Mouse (Mus musculus) CH12.LX (cell line): ENCODE data around the gene T. TPM values are rescaled to one million over a fixed set of nuclear protein-coding genes. Genes with fewer than 3 reads are reported as not detected.
"Not testable (repeated sequence)": the region's sequence is repeated elsewhere in the genome, so short reads cannot be mapped to it uniquely, and the experiment has no call there.

ENCODE experiments used
- DNase-seq: peaks from one replicate; pipeline ENCODE4 v3.0.0-alpha.2; 2013; ENCODE audit errors: extremely low read depth
- H3K27ac ChIP-seq: 2 replicates; pipeline ENCODE4 v1.5.1; 2012; ENCODE audit warnings: low read depth, mild to moderate bottlenecking, control low read depth, moderate library complexity; ENCODE audit not compliant: insufficient read depth
- H3K27me3 ChIP-seq: replicated peaks from 2 replicates; pipeline ENCODE3; 2012; ENCODE audit warnings: inconsistent platforms
- H3K36me3 ChIP-seq, 2 experiments: replicated peaks in 1 of 2; 2 replicates each; pipeline versions ENCODE3 to v1.6.1; 2012; ENCODE audit warnings: inconsistent platforms in 1 of 2, low read length in 1 of 2, mild to moderate bottlenecking in 1 of 2, mixed read lengths in 1 of 2, moderate library complexity in 1 of 2; ENCODE audit not compliant: control insufficient read depth in 1 of 2, insufficient read depth in 1 of 2
- H3K4me1 ChIP-seq, 2 experiments: 2 replicates each; pipeline ENCODE4 v1.6.1; 2012; ENCODE audit warnings: inconsistent platforms in 1 of 2, moderate library complexity in 1 of 2; ENCODE audit not compliant: insufficient read depth in 2 of 2, control insufficient read depth in 1 of 2
- H3K4me2 ChIP-seq: 2 replicates; pipeline ENCODE4 v1.6.1; 2012; ENCODE audit warnings: low read depth, mild to moderate bottlenecking, control low read depth; ENCODE audit not compliant: poor library complexity, insufficient read depth, severe bottlenecking
- H3K4me3 ChIP-seq, 3 experiments: fragments of 150-350 bp in 1 of 3; sonication (generic) in 1 of 3; replicated peaks in 1 of 3; 2 replicates each; pipeline versions ENCODE3 to v1.5.1; 2011 to 2012; ENCODE audit warnings: low read depth in 2 of 3, low read length in 2 of 3, mild to moderate bottlenecking in 2 of 3, moderate library complexity in 2 of 3, control low read depth in 1 of 3, improper control_type of control experiment in 1 of 3, inconsistent platforms in 1 of 3, mixed read lengths in 1 of 3; ENCODE audit not compliant: poor library complexity in 1 of 3
- H3K79me2 ChIP-seq: replicated peaks from 2 replicates; pipeline ENCODE4 v1.6.1; 2012; ENCODE audit warnings: mild to moderate bottlenecking, moderate library complexity; ENCODE audit not compliant: control insufficient read depth, poor library complexity, insufficient read depth, severe bottlenecking; ENCODE audit errors: extremely low read depth
- H3K9ac ChIP-seq: 2 replicates; pipeline ENCODE4 v1.6.1; 2012; ENCODE audit warnings: low read depth, mild to moderate bottlenecking, control low read depth, moderate library complexity; ENCODE audit not compliant: insufficient read depth
- H3K9me3 ChIP-seq: replicated peaks from 2 replicates; pipeline ENCODE3; 2012; ENCODE audit warnings: low read length, inconsistent platforms, mixed read lengths
- BHLHE40 ChIP-seq: IDR thresholded peaks from 2 replicates; pipeline ENCODE4 v1.6.1; 2011; ENCODE audit warnings: mild to moderate bottlenecking, low read depth, low read length, improper control_type of control experiment
- CHD1 ChIP-seq: IDR thresholded peaks from 2 replicates; pipeline ENCODE4 v1.6.1; 2012; ENCODE audit warnings: low read depth, low read length, improper control_type of control experiment, inconsistent platforms
- CHD2 ChIP-seq: IDR thresholded peaks from 2 replicates; pipeline ENCODE4 v1.6.1; 2011; ENCODE audit warnings: low read length, improper control_type of control experiment
- CTCF ChIP-seq, 2 experiments: IDR thresholded peaks in 1 of 2; conservative IDR thresholded peaks in 1 of 2; 2 replicates each; pipeline ENCODE4 v1.5.1; 2011 to 2012; ENCODE audit warnings: low read depth in 2 of 2, low read length in 2 of 2, improper control_type of control experiment in 1 of 2, inconsistent platforms in 1 of 2, mild to moderate bottlenecking in 1 of 2, moderate library complexity in 1 of 2
- ELF1 ChIP-seq: IDR thresholded peaks from 2 replicates; pipeline ENCODE4 v1.6.1; 2014; ENCODE audit warnings: low read depth, mild to moderate bottlenecking, inconsistent platforms, low read length, improper control_type of control experiment
- EP300 ChIP-seq: IDR thresholded peaks from 2 replicates; pipeline ENCODE4 v1.6.1; 2011; ENCODE audit warnings: low read length, improper control_type of control experiment
- HCFC1 ChIP-seq: IDR thresholded peaks from 2 replicates; pipeline ENCODE4 v1.6.1; 2012; ENCODE audit warnings: low read depth, mild to moderate bottlenecking, inconsistent platforms, low read length, improper control_type of control experiment
- IRF4 ChIP-seq: IDR thresholded peaks from 2 replicates; pipeline ENCODE4 v1.6.1; 2014; ENCODE audit warnings: low read depth, mild to moderate bottlenecking, inconsistent platforms, low read length, improper control_type of control experiment
- JUND ChIP-seq: conservative IDR thresholded peaks from 2 replicates; pipeline ENCODE4 v1.6.1; 2011; ENCODE audit warnings: low read depth, low read length, improper control_type of control experiment
- KAT2A ChIP-seq: IDR thresholded peaks from 2 replicates; pipeline ENCODE4 v1.6.1; 2012; ENCODE audit warnings: low read length, improper control_type of control experiment, inconsistent platforms; ENCODE audit not compliant: insufficient replicate concordance
- MAFK ChIP-seq: IDR thresholded peaks from 2 replicates; pipeline ENCODE4 v1.6.1; 2011; ENCODE audit warnings: low read length, improper control_type of control experiment; ENCODE audit not compliant: insufficient replicate concordance
- MAX ChIP-seq: IDR thresholded peaks from 2 replicates; pipeline ENCODE4 v1.6.1; 2011; ENCODE audit warnings: low read length, improper control_type of control experiment
- MEF2A ChIP-seq: IDR thresholded peaks from 2 replicates; pipeline ENCODE4 v1.6.1; 2014; ENCODE audit warnings: low read depth, mild to moderate bottlenecking, inconsistent platforms, low read length, improper control_type of control experiment, borderline replicate concordance
- MXI1 ChIP-seq: IDR thresholded peaks from 2 replicates; pipeline ENCODE4 v1.6.1; 2011; ENCODE audit warnings: mild to moderate bottlenecking, low read depth, low read length, improper control_type of control experiment
- NRF1 ChIP-seq: IDR thresholded peaks from 2 replicates; pipeline ENCODE4 v1.6.1; 2014; ENCODE audit warnings: low read depth, mild to moderate bottlenecking, inconsistent platforms, low read length, improper control_type of control experiment, moderate library complexity
- PAX5 ChIP-seq: IDR thresholded peaks from 2 replicates; pipeline ENCODE4 v1.6.1; 2012; ENCODE audit warnings: low read length, inconsistent platforms, mixed read lengths
- POLR2AphosphoS2 ChIP-seq: IDR thresholded peaks from 2 replicates; pipeline ENCODE4 v1.6.1; 2011; ENCODE audit warnings: low read depth, low read length, improper control_type of control experiment
- RCOR1 ChIP-seq: conservative IDR thresholded peaks from 2 replicates; pipeline ENCODE4 v1.6.1; 2012; ENCODE audit warnings: low read depth, mild to moderate bottlenecking, inconsistent platforms, low read length, improper control_type of control experiment
- SMC3 ChIP-seq: IDR thresholded peaks from 2 replicates; pipeline ENCODE4 v1.6.1; 2011; ENCODE audit warnings: low read depth, low read length, improper control_type of control experiment
- TBP ChIP-seq: conservative IDR thresholded peaks from 2 replicates; pipeline ENCODE4 v1.6.1; 2011; ENCODE audit warnings: low read depth, low read length, improper control_type of control experiment
- TCF12 ChIP-seq: IDR thresholded peaks from 2 replicates; pipeline ENCODE4 v1.6.1; 2014; ENCODE audit warnings: low read depth, mild to moderate bottlenecking, inconsistent platforms, low read length, improper control_type of control experiment
- UBTF ChIP-seq: IDR thresholded peaks from 2 replicates; pipeline ENCODE4 v1.6.1; 2012; ENCODE audit warnings: low read depth, mild to moderate bottlenecking, inconsistent platforms, low read length, improper control_type of control experiment, moderate library complexity
- USF1 ChIP-seq: IDR thresholded peaks from 2 replicates; pipeline ENCODE4 v1.6.1; 2014; ENCODE audit warnings: low read depth, mild to moderate bottlenecking, inconsistent platforms, low read length, improper control_type of control experiment
- USF2 ChIP-seq: conservative IDR thresholded peaks from 2 replicates; pipeline ENCODE4 v1.6.1; 2011; ENCODE audit warnings: low read depth, low read length, improper control_type of control experiment
- ZC3H11A ChIP-seq: IDR thresholded peaks from 2 replicates; pipeline ENCODE4 v1.6.1; 2012; ENCODE audit warnings: low read depth, mild to moderate bottlenecking, inconsistent platforms, low read length, improper control_type of control experiment
- ZKSCAN1 ChIP-seq: IDR thresholded peaks from 2 replicates; pipeline ENCODE4 v1.6.1; 2012; ENCODE audit warnings: low read depth, inconsistent platforms, low read length, improper control_type of control experiment, borderline replicate concordance
- ZMIZ1 ChIP-seq: IDR thresholded peaks from 2 replicates; pipeline ENCODE4 v1.6.1; 2012; ENCODE audit warnings: low read depth, mild to moderate bottlenecking, inconsistent platforms, low read length, improper control_type of control experiment
- ZNF384 ChIP-seq: IDR thresholded peaks from 2 replicates; pipeline ENCODE4 v1.6.1; 2012; ENCODE audit warnings: low read depth, low read length, improper control_type of control experiment, inconsistent platforms
- dilution Hi-C: fragments of 300-500 bp; cut with MboI; formaldehyde crosslinking; loops from 2 replicates; pipeline ENCODE4 v1.14.3; 2020; ENCODE audit warnings: low sequenced_read_pairs; ENCODE audit not compliant: extremely low pct_unique_long_range_greater_than_20kb, extremely low pct_ligation_motif_present
- in situ Hi-C: fragments of 300-500 bp; cut with MboI; formaldehyde crosslinking; loops from 3 replicates; pipeline ENCODE4 v1.14.3; 2019; ENCODE audit warnings: low sequenced_read_pairs, low pct_ligation_motif_present, low pct_unique_long_range_greater_than_20kb, mixed read lengths
- polyA plus RNA-seq: library from polyadenylated mRNA; unstranded; fragments of >175 nt; gene quantifications from 2 replicates; pipeline ENCODE4 v1.2.1, GENCODE M21; 2012; ENCODE audit warnings: low read depth; ENCODE audit not compliant: insufficient read length
- total RNA-seq, 2 experiments: library from RNA; depleted of rRNA; stranded (reverse); fragments of 300-350 nt in 1 of 2; fragments of >200 nt in 1 of 2; gene quantifications; 2 replicates each; pipeline ENCODE4 v1.2.3; 2012 to 2014

T gene
- total and polyA plus RNA-seq, 3 experiments, result 0.17 TPM; not detected in 2

DNA sequence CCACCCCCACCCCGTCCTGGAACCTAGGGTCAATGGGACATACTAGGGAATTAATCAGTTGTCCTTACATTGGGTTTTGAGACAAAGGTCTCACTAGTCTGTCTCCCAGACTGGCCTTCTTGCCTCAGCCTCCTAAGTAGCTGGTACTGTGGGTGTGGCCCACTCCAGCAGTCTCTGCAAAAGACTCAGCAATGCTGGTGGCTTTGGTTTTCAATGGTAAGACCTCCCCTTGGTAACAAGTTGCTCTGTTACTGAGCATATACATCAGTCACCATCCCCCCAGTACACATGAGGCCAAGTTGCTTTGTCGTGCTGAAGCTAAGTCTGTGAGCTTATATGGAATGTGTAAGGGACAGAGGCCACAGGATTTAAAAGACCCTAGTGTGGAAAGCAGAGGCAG is 36.3 kb upstream of the T start:
- dilution Hi-C loops, result no loop called here
- no peaks in the 10 kb centered on the region for H3K79me2 ChIP-seq
- TF ChIP-seq RCOR1 (no peak), POLR2AphosphoS2 (no peak), UBTF (no peak), IRF4 (no peak), SMC3 (no peak), HCFC1 (no peak), CHD2 (no peak), PAX5 (no peak), KAT2A (no peak), TBP (no peak), BHLHE40 (no peak), USF2 (no peak), ZMIZ1 (no peak), JUND (no peak), USF1 (no peak), ZKSCAN1 (no peak)
- H3K4me3 ChIP-seq, result no peak overlapping the region
- no peak overlapping the region for H3K27ac ChIP-seq
- in situ Hi-C loops, result loop anchor here (10.0 kb wide), 1 partner anchor 67 kb away; no protein-coding TSS in a partner anchor
- H3K36me3 ChIP-seq, result no peaks in the 10 kb centered on the region
- H3K4me1 ChIP-seq, result peaks cover 0 to 16% of the 10 kb centered on the region in 2 experiments; a peak in 2 of 4 replicates
- no peaks in the 10 kb centered on the region for H3K27me3 ChIP-seq
- H3K9me3 ChIP-seq, result no peaks in the 10 kb centered on the region
- H3K9ac ChIP-seq, result no peak overlapping the region
- DNase-seq, result no peak
- H3K4me2 ChIP-seq, result no peak overlapping the region

DNA sequence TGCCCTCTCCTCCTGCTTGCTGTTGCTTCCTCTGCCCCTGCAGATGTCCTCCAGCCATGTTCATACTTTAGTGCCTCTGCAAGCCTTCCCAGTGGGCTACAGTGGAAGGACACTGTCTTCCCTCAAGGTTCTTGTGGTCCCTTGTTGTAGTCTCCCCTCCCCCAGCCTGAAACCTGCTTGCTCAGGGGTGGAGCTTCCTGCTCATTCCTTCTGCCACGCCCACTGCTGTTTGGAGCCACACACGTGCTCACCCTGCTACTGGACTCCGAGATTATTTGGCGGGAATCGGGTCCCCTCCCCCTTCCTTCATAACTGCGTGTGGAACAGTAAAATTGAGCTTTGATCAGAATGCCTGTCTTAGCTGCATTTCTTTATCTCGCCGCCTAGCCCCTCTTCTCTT is 30.3 kb upstream of the T start:
- H3K27me3 ChIP-seq, H3K9me3 ChIP-seq, H3K4me3 ChIP-seq, H3K79me2 ChIP-seq, dilution Hi-C loops, in situ Hi-C loops, H3K9ac ChIP-seq, H3K36me3 ChIP-seq, H3K27ac ChIP-seq, DNase-seq, H3K4me2 ChIP-seq: not testable (repeated sequence)
- peaks cover 6 to 34% of the 10 kb centered on the region in 2 experiments for H3K4me1 ChIP-seq

DNA sequence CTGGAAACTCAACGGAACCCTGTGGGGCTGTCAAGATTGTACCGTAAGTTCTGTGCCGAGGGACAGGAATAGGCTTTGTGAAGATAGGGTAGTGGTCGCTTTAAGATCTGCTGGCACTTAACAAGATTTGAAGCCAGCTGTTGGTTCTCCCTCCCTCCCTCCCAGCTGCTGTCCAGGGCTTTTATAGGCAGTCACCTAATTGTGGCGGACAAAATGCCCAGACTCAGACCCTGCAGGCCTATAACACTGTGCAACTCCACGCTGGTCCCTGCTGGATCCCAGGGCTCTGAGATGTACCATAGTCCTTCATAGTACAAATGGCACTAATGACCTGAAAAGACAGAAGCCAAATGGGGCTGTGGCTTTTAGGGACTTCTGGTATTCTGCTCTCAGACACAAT is 27.9 kb upstream of the T start:
- Histone ChIP-seq H3K4me1 (peaks cover 13 to 47% of the 10 kb centered on the region in 2 experiments), H3K79me2 (no peaks in the 10 kb centered on the region), H3K9me3 (no peaks in the 10 kb centered on the region), H3K9ac (no peak overlapping the region), H3K36me3 (no peaks in the 10 kb centered on the region), H3K4me3 (no peak overlapping the region), H3K27ac (no peak overlapping the region), H3K27me3 (no peaks in the 10 kb centered on the region), H3K4me2 (no peak overlapping the region)
- in situ Hi-C loops (no loop called here), dilution Hi-C loops (no loop called here)
- DNase-seq, result no peak
- TF ChIP-seq MAX (no peak), JUND (no peak), MEF2A (no peak), HCFC1 (no peak), MXI1 (no peak), EP300 (no peak), POLR2AphosphoS2 (no peak), USF1 (no peak), ZC3H11A (no peak), CTCF (conservative IDR thresholded peaks at IDR 0.05 in 1 of 2, IDR thresholded peaks at IDR 0.05 in 1 of 2; ENCODE audit: low read depth in 2 of 2, low read length in 2 of 2) (no peak), ZNF384 (no peak), CHD1 (no peak), TCF12 (no peak), MAFK (no peak), ZKSCAN1 (no peak), KAT2A (no peak), ELF1 (no peak), NRF1 (no peak)
